Mouse (Mus musculus): ENCODE measurements around the gene Olfr1116.
"Not testable (repeated sequence)": the region's sequence is repeated elsewhere in the genome, so short reads cannot be mapped to it uniquely, and the experiment has no call there.

The Olfr1116 gene

DNA sequence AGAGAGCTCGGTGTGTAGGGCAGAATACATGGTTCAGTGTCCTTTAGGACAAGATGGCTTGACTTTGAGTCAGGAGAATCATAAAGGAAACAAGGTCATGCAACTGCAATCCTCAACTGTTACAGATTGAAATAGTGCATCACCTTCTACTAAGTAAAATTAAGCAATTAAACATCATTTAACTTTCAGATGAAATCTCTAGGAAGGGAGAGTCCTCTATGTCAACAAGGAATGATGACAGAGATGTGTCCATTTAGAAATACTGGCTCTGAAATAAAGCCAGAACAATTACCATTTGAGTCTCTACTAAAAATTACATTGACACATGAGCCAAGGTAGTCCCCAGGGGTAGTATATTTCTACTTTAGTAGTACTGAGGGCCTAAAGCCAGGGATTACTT lies at the start of gene Olfr1116:
Gene Olfr1116 (plus strand): TSS at position 301 of the 400 bp plus-strand sequence.
- no peak for DNase-seq (ENCODE audit: low spot score in 2 of 2)

DNA sequence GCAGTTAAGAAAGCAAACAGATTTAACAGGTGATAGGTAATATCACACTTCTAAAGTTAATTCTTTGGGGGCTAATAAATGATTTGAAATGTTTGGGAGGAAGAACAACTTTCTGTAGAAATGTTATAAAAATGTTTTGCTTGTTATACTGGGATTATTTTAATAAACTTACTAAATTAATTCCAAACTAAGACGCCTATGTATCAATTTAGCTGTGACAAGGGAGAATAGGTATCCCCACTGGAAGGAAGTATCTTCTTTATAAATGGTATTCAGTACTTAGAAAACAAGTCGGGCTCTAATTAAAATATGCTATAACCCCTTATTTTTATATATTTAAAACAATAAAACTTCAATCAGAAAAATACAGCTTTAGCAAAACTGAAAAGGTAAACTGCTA lies 19.6 kb upstream of the Olfr1116 start, which contains the start of gene Olfr1115:
Gene Olfr1115 (plus strand): TSS at position 301 of the 400 bp plus-strand sequence.
- no peak for DNase-seq (ENCODE audit: low spot score in 2 of 2)

DNA sequence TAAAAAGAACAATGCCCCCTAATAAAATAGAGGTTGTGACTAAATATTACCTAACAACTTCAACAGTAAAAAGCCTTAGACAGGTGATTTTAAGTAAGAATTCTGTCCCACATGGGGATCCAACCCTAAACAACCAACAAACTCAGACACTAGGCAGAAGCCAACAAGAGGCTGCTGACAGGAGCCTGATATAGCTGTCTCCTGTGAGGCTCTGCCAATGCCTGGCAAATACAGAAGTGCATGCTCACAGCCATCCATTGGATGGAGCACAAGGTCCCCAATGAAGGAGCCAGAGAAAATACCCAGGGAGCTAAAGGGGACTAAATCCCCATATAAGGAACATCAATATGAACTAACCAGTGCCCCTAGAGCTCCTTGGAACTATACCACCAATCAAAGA lies 26.6 kb downstream of the Olfr1116 start:
- DNase-seq (ENCODE audit: low spot score in 2 of 2), result not testable (repeated sequence)

DNA sequence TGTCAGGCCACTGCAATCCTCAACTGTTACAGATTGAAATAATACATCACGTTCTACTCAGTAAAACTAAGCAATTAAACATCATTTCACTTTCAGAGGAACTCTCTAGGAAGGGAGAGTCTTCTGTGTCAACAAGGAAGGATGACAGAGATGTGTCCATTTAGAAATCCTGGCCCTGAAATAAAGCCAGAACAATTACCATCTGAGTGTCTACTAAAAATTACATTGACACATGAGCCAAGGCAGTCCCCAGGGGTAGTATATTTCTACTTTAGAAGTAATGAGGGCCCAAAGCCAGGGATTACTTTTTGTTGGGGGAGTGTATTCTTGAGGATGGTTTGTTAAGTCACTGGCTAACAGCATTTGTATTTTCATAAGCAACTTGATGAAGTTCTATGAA lies 39.9 kb downstream of the Olfr1116 start, which contains the start of gene Olfr1118:
Gene Olfr1118 (plus strand): TSS at position 301 of the 400 bp plus-strand sequence.
- no peak for DNase-seq (ENCODE audit: low spot score in 2 of 2)
